Mouse (Mus musculus): ENCODE data around the gene Arid5b. TPM values are rescaled to one million over a fixed set of nuclear protein-coding genes. Genes with fewer than 3 reads are reported as not detected.
"Not testable (repeated sequence)": the region's sequence is repeated elsewhere in the genome, so short reads cannot be mapped to it uniquely, and the experiment has no call there.

The Arid5b gene
- total RNA-seq, 2 experiments from 2014 or later: 8.5 to 17.7 TPM

DNA sequence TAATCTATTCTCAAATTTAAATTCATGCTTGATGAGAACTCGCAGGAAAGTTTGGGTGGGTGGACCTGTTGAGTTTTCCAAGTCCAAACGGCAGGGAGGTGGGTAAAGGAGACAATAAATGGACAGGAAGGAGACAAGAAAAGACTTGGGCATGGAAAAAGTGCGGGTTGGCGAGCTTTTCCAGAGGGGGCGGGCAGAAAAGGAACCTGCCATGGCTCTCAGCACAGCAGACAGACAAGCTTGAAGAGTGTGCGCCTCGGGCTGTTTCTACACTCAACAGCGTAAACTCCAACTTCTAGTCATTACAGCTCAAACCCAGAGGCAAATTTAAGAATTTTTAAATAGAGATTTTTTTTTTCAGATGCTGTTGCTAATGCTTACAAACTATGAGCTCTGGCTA is 168.4 kb downstream of the Arid5b start:
- no peak for DNase-seq

DNA sequence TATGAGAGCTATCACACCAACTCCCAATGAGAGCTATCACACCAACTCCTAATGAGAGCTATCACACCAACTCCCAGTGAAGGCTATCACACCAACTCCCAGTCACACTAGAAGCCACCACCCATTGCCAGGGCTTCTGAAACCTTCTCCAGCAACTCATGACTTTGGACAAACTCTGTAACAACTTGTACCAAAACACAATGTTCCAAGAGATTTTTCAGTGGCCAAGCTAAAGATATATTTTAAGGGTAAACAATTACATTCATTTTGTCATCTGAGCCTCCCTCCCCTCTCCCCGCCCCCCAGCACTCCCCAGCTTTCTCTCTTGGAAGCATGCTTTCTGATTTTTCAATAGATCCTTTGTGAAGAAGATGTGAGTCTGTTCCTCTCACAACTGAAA is 168.9 kb downstream of the Arid5b start:
- no peak for DNase-seq

DNA sequence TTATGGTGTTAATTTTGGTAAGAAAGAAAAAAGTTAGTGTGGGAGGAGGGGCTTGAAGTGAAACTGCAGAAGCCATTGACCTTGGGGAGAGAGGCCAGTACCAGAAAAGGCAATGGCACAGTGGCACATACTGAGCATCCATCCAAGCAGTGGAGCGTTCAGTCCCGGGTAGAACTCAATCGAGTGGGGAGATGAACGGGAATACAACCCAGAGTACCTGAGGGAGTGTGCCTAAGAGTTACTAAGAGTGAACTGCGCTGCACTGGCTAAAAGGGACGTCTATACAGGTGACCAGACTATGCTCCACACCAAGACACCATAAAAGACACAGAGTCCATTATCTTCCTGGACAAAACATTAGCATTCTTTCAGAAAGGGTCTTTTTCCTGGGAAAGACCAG is 170.8 kb downstream of the Arid5b start:
- DNase-seq: no peak

DNA sequence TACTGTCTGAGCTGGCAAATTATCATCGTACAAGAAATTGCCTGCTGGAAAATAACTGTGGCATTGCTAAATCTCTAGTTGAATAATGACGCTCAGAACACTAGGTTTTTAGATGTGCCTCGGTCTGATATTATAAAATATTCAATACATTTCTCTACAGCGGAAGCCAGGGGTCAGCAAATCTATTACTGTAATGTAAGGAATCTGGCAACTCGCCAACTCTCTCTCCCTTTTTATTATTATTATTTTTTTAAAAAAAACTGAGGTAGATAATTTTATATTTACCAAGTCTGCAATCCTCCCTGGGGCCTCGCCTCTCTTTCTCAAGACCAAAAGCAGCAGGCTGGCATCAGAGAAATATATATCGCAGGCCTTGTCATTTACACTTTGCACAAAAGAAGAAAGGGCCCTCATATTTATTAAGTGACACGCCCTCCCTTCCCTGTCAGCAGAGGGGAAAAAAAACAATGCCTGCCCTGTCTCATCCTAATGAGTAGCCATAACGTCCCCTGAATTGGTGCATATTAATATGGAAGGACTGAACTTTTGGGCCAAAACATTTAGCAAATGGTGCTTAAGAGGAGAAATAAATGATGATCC is 172.1 kb downstream of the Arid5b start:
- DNase-seq: no peak

DNA sequence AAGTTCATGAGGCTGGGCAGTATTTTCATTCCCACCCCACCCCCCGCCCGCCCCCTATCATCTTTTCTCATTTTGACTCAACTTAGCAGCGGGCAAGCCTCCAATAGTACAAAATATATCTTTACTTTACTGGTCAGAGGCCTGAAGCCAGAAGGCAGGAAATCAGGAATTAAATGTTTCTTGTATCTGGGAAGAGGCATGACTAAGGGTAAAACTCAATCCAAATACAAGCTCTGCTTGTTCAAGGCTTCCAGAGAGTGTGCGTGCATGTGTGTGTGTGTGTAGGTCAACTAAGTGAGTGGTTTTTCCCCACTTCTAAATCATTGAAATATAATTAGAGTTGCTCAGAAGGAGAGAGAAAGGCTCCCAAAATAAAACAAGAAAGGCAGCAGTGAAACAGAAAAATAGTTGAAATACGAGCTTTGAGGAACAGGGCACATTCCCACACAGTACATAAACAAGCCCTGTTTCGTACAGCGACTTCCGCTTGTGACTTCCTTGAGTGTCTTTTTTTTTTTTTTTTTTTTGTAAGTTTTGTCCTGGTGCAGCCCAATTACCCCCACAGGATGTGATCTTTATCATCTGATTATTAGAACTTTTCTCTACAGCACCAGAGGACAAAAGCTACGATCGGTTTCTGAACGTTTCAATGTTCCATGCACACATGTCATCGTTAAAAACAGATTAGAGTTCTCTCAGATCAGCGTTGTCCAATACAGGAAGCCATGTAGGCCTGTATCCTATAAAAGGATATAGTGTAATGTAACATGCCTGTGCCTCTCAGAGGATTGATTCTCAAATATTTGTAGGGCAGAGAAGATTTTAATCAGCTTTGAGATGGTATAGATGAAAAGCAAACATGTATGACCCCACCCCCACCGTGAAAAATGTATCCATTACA is 173.4 kb downstream of the Arid5b start:
- DNase-seq: no peak

DNA sequence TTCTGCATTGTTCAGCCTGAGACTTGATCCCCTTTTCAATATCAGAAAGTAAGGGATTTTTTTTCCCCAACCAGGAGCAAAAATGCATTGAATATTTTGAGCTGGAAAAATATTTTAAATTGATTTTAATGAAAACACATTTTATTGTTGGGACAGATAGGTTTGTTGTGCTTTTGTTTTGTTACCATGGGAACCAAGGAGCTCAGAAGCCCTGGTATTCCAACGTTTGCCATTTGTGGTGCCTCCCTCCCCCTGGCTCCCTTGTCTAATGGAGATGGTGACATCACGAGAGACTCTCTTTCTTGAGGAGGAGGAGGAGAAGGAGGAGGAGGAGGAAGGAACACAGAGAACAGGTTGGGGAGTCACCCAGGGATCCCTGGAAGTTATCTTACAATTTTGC is 174.1 kb downstream of the Arid5b start:
- DNase-seq: no peak

DNA sequence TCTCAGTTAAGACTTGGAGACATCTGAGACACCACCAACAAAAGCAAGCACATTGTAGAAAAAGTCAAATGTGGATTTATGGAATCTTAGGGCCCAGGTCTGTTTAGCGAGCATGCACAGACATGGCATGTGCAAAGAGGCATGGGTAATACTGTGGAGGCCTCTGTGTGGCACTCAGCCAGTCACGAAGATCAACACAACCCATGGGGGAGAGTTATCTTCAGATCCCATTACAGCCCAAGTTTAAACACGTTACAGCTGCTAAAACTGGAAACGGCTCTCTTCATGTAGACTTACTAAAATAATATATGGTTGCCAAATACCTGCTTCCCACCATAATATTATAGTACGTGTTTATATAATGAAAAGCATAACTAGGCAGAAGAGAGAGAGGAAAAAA is 174.6 kb downstream of the Arid5b start:
- DNase-seq: no peak

DNA sequence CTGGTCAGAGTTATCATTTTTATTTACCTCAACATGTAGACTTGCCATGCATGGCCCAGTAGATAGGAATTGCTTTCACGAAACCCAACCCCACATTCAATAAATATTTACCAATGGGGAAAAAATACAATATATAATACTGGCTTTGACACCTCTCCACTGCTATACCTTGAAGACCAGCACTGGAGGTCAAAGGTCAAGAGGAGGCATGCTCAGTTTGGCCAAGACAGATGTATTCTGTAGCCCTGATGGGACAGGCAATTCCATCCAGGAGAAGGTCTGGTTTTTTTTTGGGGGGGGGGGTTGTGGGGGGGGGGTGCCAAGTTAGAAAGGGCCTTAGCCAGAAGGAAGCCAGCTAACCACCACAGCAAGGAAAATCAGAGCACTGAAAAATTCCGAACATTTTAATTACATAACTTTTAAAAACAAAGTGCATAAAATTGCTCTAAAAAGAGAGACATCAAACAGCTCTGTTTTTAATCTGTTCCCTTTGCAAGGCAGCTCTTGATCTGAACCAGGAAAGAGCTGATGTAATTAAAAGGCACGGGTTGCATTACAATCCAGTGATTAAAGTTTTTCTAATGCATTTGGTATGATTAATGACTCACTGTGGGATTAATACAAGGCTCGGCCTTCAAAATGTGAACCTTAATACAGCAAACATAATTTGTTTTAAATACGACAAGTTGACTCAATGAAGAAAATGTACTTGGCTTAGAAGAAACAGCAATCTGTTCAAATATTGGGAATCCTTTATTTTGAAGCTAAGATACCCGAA is 175.3 kb downstream of the Arid5b start:
- no peak for DNase-seq

DNA sequence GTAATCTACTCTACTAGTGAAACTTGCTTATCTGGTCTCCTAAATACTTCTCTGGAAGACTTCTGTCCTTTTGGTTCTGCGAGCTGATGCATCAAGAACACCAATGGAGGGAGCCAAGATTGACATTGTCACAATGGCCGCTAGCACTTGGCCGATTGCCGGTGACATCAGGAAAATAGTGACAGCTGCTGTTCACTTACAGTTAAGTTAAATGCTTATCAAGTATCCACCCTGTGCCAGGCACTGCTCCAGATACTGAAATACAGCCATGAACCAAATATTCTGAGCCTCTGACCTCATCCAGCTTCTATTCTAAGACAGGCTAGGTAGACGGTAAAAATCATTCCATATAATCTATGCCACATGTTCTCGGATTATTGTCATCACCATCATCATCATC is 176.0 kb downstream of the Arid5b start:
- DNase-seq: peak; percentile 56

DNA sequence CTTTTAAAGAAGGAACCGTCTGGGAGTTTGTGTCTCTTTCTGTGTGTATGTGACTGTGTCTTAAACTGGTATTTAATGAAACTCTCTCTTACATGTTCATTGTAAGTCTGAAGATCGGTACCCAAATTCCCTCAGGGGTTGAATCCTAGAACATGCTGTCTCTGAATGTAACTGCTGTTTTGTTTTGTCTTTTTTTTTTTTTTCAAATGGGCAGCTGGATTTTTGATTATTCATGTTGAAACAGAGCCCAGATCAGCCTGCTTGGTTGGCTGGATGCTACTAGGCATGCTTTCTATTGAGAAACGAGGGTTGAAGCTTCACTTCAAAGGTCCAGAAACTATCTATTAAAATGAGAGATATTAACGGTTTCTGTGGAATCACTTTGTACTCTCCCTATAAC is 177.3 kb downstream of the Arid5b start:
- DNase-seq: no peak

DNA sequence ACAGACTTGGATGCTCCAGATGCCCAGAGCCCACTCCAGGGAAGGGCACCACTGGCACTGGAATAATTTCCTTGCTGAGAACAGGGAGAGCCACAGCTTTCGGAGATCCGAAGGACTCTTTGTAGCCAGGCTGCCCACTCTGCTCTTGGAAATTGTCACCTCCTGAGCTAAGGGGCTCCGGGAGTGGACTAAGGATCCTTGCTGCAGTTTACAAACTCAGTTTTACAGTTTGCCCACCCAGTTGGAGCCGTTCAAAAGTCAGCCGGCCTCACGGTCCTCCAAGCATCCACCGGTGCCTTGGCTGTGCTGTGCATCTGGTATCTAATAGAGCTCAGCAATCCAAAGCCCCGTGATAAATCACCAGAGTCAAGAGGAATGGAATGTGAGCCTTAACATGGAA is 178.0 kb downstream of the Arid5b start:
- DNase-seq: no peak

DNA sequence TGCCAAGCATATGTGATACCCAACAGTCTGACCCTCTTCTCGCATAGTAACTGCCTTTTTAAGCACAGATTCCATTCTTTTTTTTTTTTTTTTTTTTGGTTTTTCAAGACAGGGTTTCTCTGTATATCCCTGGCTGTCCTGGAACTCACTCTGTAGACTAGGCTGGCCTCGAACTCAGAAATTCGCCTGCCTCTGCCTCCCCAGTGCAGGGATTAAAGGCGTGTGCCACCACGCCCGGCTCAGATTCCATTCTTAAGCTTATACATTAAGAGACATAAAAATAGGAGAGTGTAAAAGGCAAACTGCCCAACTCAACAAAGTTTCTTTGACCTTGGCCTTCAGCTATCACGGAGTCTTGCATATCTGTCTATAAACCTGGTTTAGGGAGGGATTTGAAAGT is 178.7 kb downstream of the Arid5b start:
- not testable (repeated sequence) for DNase-seq

DNA sequence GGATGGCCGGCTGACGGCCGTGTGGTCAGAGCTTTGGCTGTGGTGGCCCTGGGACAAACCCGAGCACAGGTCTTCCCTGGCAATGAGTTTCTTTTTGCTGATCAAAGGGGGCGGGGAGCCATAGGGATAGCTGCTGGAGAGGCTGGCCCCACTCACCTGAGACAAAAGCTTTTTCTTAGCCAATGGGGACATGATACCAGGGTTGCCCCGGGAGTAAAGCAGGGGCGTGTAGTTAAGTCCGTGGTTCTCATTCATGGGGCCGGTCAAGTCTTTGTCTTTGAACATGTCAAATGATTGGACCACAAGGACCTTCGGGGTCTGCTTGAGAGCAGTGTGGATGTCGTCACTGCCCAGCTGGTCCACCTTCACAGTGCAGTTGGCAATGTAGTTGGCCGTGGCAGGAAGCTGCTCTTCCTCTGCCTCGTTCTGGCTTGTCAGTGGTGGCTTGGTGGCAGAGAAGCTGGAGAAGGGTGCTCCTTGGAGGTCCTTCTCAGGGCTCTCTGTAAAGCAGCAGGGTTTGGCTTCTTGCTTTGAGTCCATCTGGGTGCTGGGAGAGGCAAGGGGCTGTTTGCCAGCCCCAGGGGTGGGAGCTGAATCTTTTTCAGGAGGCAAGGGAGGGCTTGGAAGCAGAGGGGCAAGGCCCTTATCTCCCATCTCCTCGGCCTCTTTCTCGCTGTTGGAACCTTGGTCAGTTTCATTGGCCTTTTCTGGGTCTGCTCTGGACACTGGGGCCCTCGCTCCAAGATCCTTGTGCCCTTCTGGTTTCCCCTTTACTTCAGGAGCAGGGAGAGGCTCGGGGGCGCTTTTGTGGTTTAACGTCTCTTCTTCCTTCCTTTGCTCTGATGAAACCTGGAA is 180.5 kb downstream of the Arid5b start:
- no peak for DNase-seq

DNA sequence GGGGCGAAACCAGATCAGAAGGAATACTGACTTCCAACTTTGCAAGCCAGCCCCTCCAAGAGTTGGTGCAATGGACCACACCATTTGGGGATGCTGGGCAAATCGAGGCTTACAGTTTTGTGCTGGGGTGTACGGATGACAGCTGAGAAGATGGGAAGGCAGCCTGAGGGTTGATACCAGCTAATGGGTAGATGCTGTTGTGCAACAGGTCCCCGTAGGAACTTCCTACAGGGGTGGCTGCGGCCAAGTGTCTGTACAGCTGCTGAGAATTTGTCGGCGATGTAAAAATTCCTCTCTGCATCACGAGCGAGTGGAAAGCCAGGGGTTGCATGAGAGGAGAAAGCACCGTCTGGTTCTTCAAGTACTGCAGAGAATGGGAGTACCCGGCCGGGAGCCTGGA is 182.1 kb downstream of the Arid5b start:
- DNase-seq: no peak

DNA sequence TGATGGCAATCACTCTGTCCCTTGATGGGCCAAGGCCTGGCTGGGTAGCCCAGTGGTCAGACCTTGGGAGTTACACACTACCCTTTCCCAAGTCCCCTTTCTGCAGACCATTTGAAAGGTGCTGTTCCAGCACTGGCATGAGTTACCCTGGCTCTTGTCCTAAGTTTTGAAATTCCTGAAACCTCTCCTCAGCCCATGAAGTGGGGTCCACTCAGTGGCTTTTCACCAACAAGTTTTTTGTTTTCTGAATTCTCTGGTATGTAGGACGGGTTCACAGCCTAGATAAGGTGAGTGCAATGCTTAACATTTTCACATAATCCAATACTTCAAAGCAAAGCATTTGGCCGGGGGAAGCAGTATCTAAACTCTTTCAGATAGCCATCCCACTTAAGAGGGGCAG is 183.4 kb downstream of the Arid5b start:
- DNase-seq: no peak

DNA sequence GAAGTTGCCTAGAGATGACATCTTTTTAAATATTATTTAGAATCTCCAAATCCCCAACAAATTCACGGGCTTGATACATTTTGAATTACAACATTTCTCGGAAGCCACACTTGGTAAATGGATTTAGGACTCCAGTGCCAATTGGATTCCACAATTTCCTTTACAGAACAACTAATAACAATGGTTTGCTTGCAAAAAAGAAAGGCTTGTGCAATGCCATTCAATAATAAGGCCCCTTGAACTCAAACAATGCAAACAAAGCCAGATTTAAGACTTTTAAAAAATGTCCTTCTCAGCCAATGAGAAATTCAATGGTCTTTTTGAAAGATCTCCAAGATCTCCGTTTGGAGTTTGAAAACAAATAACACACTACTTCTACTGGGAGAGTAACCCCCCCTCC is 185.0 kb downstream of the Arid5b start:
- DNase-seq: no peak

DNA sequence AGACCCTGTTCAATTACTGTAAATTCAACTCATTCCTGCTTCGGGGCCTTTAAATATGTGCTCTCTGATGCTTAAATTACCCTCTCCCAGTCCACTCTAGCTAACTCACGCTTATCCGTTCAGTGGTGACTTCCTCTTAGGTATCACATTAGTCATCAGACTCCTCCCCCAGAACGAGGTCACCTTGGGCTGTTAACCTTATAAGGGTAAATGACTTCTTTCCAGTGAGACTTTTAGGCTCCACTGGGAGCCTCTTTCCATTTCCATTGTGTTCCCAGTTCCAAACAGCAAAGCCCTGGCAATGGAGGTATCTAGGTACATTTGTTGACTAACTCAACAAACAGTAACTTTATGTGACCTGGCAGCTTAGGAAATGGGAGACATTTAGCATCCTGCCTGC is 186.7 kb downstream of the Arid5b start:
- DNase-seq: no peak

DNA sequence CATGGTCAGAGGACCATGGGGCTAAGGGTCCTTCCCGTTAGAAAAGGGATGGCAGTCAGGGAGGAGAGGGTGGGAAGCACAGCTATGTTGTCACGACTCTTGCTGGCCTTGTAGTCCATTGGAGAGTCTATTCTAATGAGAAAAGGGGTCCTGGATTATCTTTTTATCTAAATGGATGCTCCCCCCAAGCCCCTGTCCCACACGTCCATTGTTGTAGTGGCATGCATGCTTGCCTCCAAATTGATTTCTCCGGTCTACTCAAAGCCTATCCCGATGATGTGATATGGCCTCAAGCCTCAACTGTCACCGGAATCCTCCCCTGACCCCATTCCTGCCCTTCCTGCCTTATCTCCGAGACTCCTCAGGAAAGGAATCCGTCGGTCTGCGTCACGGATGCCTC is 187.5 kb downstream of the Arid5b start:
- no peak for DNase-seq

DNA sequence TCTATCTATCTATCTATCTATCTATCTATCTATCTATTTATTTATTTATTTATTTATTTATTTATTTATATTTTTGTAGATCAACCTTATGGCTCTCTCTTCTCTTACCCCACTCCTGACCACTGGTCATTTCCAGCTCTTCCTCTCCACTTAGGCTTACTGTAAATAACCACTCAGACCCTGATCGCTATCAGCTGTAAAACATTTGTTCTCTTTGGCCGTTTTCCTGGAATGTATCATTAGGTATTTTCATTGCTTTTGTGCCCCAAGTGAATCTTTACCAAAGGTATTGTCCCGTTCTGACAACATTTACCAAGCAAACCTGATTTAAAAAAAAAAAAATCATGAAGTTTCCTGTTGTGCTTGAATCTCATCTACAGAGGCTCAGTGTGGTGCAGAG is 188.0 kb downstream of the Arid5b start:
- no peak for DNase-seq

DNA sequence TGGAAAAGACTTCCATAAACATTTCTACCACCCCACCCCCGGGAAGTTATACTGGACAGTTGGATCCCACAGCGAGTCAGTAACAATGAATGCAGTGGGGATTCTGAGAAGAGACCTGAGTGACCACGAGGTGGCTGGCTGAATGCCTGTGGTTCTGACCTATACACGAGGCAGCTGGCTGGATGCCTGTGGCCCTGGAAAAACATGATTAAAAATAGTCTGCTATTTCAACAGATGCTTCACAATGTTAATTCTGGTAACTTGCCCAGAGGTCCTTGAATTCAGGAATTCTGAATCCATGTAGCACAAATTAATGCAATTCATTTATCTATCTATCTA is 188.4 kb downstream of the Arid5b start:
- peak; percentile 78 for DNase-seq

DNA sequence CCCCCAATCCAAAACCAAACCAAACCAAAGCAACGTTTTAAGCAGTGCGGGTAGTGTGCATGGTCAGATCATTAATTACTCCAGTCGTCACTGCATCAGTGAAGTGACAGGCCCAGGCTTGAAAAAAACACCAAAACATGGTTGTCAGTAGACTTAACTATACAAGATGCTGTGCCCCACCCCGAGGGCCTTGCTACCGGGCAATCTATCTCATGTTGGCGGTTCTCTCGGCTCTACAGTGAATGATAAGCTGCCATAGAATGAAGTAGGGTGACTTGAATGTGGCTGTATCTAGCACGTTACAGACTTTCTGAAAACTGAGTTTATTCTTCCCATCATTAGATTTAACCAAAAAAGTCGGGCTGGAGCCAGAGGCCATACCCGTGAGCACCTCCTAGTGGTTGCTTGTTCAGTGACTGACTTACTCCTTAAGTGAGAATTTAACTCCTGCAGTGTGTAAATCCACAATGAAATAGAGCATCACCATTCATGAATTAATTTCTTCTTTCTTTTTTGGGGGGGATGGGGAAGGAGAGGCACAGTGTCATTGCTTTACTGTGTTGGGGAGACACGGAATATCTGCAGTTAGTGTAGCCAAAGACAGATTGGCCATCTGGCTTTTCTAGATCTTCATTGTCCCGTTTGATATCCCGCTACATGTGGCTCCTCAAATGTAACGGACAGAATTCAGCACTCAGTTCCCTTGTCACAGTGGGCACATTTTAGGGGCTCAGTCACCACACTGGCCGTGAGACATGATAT is 188.9 kb downstream of the Arid5b start:
- DNase-seq: no peak

DNA sequence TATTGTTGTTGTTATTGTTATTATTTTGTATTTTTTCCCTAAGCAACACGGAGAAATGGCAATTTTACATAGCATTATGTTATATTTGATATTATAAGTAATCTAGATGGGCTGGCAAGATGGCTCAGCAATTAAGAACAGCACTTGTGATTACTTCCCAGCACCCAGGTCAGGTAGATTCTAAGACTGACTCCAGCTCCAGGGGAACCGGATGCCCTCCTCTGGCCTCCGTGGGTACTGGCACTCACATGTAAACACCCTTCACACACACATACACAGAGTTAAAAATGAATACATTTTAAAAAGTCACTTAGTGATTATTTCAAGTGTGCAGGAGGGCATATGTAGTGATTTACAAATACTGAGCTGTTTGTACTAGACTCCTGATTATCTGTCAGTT is 190.8 kb downstream of the Arid5b start:
- no peak for DNase-seq
